Mouse (Mus musculus): Measurements from ENCODE around the gene Sco2.

Sco2 gene

GRCm38 (mm10) chr15:89322670-89323522 lies 50.8 kb downstream of the Sco2 start, which contains the start of gene Adm2:
Adm2 (plus strand) TSS chr15:89322720.
- peak; percentile 53 for DNase-seq

Measured in liver (tissue).